Mouse (Mus musculus): Measurements from ENCODE around the gene Gm45208.

Gene Gm45208

DNA sequence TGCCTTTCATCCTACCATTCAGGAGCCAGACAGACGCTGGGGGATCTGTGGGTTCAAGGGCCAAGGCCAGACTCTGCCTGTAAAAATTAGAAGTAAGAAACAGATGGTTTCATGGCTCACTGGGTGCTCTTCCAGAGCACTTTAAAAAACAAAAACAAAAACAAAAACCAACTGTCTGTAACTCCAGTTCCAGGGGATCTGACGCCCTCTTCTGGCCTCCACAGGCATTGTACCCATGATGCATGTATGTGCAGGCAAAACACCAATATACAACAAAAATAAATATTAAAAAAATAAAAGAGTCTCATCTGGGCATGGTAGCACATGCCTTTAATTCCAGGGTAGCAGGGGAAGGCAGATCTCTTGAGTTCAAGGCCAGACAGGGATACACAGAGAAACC is 50.7 kb downstream of the Gm45208 start:
- no peak for DNase-seq (ENCODE audit: low spot score)

DNA sequence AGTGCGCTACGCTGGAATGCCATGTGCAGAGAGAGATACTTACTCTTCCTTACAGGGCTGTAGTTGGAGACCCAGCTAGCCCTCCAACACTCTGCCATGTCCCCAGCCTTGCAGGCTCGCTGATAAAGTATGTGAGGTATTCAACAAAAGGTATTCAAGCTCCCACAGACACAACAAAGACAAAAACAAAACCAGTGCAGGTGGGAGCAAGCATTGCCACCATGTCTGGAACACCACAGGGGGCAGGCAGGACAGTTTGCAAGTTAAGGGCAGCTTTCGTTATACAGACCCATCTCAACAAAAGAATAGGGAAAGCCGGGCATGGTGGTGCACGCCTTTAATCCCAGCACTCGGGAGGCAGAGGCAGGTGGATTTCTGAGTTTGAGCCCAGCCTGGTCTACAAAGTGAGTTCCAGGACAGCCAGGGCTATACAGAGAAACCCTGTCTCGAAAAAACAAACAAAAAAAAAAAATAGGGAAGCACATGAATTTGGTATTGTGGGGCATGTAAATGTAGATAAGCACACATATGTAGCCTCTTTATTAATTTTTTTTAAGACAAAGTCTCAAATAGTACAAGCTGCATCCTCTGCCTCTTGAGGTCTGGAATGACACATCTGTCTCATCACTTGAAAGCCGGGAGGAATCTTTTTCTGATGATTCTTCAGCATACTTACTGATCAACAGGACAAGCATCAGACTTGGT is 53.6 kb downstream of the Gm45208 start:
- DNase-seq (ENCODE audit: low spot score) = no peak

DNA sequence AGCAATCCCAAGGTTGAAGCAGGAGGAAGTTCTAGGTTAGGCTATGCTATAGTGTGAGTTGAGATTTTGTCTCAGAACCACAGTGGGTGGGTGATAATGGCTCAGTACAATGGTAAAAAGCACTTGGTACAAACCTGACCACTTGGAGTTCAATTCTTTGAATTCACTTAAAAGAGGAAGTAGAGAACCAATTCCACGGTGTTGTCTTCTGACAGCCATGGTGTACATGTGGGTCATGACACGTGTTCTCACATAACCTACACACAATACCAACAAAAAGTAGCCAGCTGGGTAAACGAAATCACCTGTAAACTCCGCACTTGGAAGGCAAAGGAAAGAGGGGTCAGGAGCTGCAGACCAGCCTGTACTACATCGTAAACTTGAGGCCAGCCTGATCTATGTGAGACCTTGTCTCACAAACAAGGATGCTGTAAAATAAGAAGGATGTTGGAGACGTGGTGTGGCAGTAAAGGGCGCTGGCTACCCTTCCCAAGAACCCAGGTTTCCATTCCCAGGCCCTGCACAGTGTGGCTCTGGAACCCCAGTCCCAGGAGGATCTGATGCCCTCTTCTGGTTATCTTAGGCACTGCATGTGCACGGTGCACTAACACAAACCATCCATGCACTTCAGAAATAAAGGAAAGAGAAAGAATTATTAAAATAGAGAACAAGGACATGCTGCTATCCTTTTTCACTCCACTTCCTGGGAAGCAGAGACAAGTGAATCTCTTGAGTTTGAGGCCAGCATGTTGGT is 54.5 kb downstream of the Gm45208 start:
- peak; percentile 29 for DNase-seq (ENCODE audit: low spot score)

DNA sequence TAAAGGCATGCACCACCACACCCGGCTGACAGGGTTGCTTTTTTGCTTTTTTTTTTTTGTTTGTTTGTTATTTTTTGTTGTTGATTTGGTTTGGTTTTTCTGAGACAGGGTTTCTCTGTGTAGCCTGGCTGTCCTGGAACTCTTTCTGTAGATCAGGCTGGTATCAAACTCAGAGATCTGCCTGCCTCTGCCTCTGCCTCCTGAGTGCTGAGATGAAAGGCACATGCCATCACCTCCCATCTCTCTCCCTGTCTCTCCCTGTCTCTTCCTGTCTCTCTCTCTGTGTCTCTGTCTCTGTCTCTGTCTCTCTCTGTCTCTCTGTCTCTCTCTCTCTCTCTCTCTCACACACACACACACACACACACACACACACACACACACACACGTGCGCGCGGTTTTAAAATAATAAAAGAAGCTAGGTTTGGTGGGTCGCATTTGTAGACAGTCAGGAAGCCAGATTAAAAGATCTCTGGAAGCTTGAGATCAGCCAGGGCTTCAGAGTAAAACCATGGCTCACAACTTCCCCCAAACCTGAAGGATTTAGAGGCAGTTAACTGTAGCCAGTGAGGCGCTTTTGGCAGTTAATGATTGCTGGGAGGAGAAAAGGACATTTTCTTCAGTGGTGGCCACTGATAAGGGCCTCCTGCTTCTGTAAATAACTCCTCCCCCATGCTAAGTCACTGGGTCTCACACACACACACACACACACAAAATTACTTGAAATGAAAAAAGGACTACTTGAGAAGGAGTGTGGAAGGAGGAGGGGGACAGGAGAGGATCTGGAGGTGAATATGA is 56.6 kb downstream of the Gm45208 start:
- no peak for DNase-seq (ENCODE audit: low spot score)

DNA sequence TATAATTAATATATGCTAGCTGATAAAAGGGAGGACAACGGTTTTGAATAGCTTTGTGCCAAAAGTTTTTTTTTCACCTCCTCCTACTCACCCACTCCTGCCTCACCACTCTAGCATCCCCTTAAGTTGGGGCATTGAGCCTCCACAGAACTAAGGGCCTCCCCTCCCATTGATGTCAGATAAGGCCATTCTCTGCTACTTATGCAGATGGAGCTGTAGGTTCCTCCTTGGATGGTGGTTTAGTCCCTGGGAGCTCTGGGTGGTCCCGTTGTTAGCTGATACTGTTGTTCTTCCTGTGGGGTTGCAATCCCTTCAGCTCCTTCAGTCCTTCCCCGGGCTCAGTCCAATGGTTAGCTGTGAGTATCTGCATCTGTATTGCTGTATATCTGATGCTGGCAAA is 57.2 kb downstream of the Gm45208 start:
- DNase-seq (ENCODE audit: low spot score) = no peak

All from MN1 (cell line).